Mouse (Mus musculus) stomach, embryonic 16.5 days (tissue): Measurements from ENCODE around the gene Vmn1r165. TPM values are rescaled to one million over a fixed set of nuclear protein-coding genes. Genes with fewer than 3 reads are reported as not detected.
"Not testable (repeated sequence)": the region's sequence is repeated elsewhere in the genome, so short reads cannot be mapped to it uniquely, and the experiment has no call there.

Experiments used
- ATAC-seq: fragments of 200-750 bp; cut with Nextera tagmentation; 2 replicates; pipeline ENCODE4 v1.8.0; 2017; ENCODE audit warnings: moderate number of reproducible peaks, moderate TSS enrichment; ENCODE audit not compliant: insufficient read depth, low FRiP score
- H3K27ac ChIP-seq: fragments of 300-500 bp; sonication (generic); 2 replicates; pipeline ENCODE4 v1.5.1; 2014; ENCODE audit warnings: low read length
- H3K27me3 ChIP-seq: fragments of 300-500 bp; sonication (generic); 2 replicates; pipeline ENCODE4 v1.6.1; 2014; ENCODE audit warnings: low read length, control low read depth, mixed read lengths; ENCODE audit not compliant: control insufficient read depth, insufficient read depth
- H3K36me3 ChIP-seq: fragments of 300-500 bp; sonication (generic); 2 replicates; pipeline ENCODE4 v1.6.1; 2014; ENCODE audit warnings: low read length; ENCODE audit not compliant: control insufficient read depth, insufficient read depth
- H3K4me1 ChIP-seq: fragments of 300-500 bp; sonication (generic); 2 replicates; pipeline ENCODE4 v1.6.1; 2014; ENCODE audit warnings: low read length, control low read depth, mixed read lengths; ENCODE audit not compliant: control insufficient read depth, insufficient read depth
- H3K4me2 ChIP-seq: fragments of 300-500 bp; sonication (generic); 2 replicates; pipeline ENCODE4 v1.6.1; 2014; ENCODE audit warnings: low read depth, low read length, mixed read lengths
- H3K4me3 ChIP-seq: fragments of 300-500 bp; sonication (generic); replicated peaks from 2 replicates; pipeline ENCODE4 v1.5.1; 2014; ENCODE audit warnings: mild to moderate bottlenecking, low read length
- H3K9ac ChIP-seq: fragments of 300-500 bp; sonication (generic); 2 replicates; pipeline ENCODE4 v1.6.1; 2014; ENCODE audit warnings: low read length
- H3K9me3 ChIP-seq: fragments of 300-500 bp; sonication (generic); replicated peaks from 2 replicates; pipeline ENCODE4 v1.6.1; 2016; ENCODE audit warnings: low read length, control low read depth; ENCODE audit not compliant: control insufficient read depth
- WGBS: fragments of 180-500 bp; shearing (Covaris S2); extraction: QIAGEN DNeasy Blood & Tissue Kit; methylation state at CpG from one replicate; pipeline ENCODE4 v1.1.7; 2014; 5-methylcytosine and 5-hydroxymethylcytosine counted together
- polyA plus RNA-seq: library from polyadenylated mRNA; unstranded; fragments of >200 nt; fragmentation: Nextera tagmentation; extraction: Ambion mirVana; gene quantifications from 2 replicates; pipeline ENCODE4 v1.2.1, GENCODE M21; 2015

Gene Vmn1r165
- polyA plus RNA-seq, result not detected in 2 replicates

- ATAC-seq, H3K4me2 ChIP-seq, H3K27me3 ChIP-seq, H3K9ac ChIP-seq, H3K4me3 ChIP-seq, H3K36me3 ChIP-seq, H3K4me1 ChIP-seq, H3K27ac ChIP-seq, H3K9me3 ChIP-seq: not testable (repeated sequence)
- WGBS, result no CpG with 5 or more reads among the region's 3 CpGs
Measured at GRCm38 (mm10) chr7:23217032-23217431, at the start of gene Vmn1r165. Gene Vmn1r165 (plus strand): TSS chr7:23217332.

- not testable (repeated sequence) for H3K9me3 ChIP-seq, H3K27ac ChIP-seq, H3K4me3 ChIP-seq, H3K4me1 ChIP-seq, H3K4me2 ChIP-seq, ATAC-seq, H3K36me3 ChIP-seq, H3K9ac ChIP-seq, H3K27me3 ChIP-seq
- WGBS, result no CpG with 5 or more reads among the region's 2 CpGs
Measured at GRCm38 (mm10) chr7:23251582-23251981, 34.5 kb downstream of the Vmn1r165 start, which contains the start of gene Vmn1r166. Gene Vmn1r166 (minus strand): TSS chr7:23251682.

Other genes with a start within 250 kb of the Vmn1r165 start
- gene Gm4214, start 232.7 kb upstream of the Vmn1r165 start, polyA plus RNA-seq, result not detected in 2 replicates
- not detected in 2 replicates for gene Gm4216, start 197.4 kb upstream of the Vmn1r165 start, polyA plus RNA-seq
- not detected in 2 replicates for gene Vmn1r163, start 161.8 kb upstream of the Vmn1r165 start, polyA plus RNA-seq
- not detected in 2 replicates for gene Gm8720, start 149.9 kb upstream of the Vmn1r165 start, polyA plus RNA-seq
- not detected in 2 replicates for gene Gm10662, start 72.9 kb upstream of the Vmn1r165 start, polyA plus RNA-seq
- not detected in 2 replicates for gene Vmn1r166, start 34.4 kb downstream of the Vmn1r165 start, polyA plus RNA-seq
- gene Gm6902, start 61.6 kb downstream of the Vmn1r165 start, polyA plus RNA-seq, result not detected in 2 replicates
- not detected in 2 replicates for gene Nlrp4e, start 83.9 kb downstream of the Vmn1r165 start, polyA plus RNA-seq
- not detected in 2 replicates for gene Nlrp5, start 168.6 kb downstream of the Vmn1r165 start, polyA plus RNA-seq